Mouse (Mus musculus): Measurements from ENCODE around the gene Prkn. TPM values are rescaled to one million over a fixed set of nuclear protein-coding genes. Genes with fewer than 3 reads are reported as not detected.

Gene Prkn
- polyA plus RNA-seq, 2 experiments from 2014 or later = 0.32 TPM; not detected in 1

DNA sequence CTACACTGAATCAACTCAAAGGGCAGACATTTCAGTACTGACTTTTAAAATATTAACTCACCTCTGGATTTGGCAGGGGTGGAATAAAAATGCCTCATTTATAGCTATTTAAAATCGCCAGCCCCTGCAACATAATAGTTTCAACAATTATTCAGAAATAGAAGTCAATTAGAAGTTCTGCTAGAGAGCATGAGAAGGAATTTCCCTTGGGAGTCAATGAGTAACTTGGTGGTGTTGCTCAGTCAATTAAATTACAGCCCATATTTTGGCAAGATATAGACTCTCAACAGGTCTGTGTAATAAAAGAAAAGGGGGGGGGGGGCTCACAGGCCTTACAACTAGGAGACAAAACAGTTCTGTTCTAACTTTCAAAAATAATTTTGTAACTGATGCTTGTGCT lies 821.7 kb downstream of the Prkn start:
- no peak for ATAC-seq

- no peak for ATAC-seq
Measured at GRCm38 (mm10) chr17:11663437-11663836, 823.3 kb downstream of the Prkn start.

DNA sequence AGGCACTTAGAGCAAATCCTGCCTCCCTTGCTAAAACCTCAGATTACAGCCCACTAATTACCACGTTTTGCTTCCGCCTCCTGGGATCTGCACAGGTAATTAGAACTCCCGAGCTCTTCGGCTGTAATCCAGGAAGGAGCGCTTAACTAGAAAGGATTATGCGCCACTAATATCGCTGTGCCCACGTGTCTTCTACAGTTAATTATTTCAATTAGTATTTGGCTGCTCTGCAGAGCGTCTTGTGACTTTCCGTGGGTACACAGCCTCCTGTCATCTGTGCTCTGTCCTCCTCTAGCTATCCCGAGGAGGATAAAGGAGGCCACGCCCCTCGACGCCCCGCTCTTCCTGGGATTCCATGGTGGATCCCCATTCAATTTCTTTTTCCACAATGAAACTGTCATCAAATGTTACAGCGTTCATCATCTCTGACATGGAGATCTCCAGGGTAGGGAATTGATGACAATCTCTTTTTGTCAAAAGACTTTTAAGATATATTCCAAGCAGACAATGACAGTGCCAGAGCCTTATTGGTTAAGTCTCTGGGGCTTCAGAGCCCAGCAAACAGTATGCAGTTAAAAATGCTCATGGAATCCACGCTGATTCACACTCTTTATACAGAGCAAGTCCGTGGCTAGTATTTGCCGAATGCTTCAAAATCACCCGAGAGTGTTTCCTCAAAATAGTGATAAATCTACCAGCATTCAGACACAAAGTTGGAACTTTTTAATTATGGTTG lies 824.6 kb downstream of the Prkn start:
- no peak for ATAC-seq

GRCm38 (mm10) chr17:11679716-11680115 lies 839.5 kb downstream of the Prkn start:
- no peak for ATAC-seq

DNA sequence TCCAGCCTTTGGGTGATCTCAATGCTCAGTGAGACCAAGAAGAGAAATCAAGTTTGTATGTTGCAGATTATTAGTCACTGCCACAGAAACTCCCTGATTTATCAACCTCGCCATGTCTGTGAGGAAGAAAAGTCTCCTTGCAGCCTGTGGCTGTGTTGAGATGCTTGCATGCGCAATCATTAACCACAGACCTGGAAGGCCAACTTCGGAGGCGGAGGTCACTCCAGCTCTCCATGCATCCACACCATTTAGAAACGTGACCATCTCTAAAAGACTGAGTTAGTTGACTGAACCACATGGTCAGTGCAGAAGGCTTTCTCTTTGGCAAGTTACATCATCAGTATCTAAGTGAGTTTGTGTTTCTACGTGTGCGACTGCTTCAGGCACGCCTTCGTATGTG lies 840.3 kb downstream of the Prkn start:
- no peak for ATAC-seq

GRCm38 (mm10) chr17:11681825-11682372 lies 841.7 kb downstream of the Prkn start:
- ATAC-seq = no peak

DNA sequence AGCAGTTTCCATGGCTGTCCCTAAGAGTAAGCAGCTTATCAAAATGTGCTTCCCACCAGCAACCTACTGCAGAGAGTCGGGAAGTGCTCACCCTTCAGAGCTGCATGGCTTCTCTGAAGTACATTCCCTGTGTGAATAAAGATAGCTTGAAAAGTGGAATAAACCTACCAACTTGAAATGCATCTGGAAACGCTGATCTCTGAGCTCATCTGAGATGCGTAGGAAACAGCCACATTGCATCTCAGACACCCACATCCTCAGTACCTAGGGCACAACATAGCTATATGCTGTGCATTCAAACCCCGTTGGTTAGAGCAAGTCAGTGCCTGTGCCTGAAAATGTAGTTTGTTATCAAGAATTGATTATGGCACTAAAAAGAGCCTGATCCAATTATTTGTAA lies 864.8 kb downstream of the Prkn start:
- ATAC-seq = no peak

DNA sequence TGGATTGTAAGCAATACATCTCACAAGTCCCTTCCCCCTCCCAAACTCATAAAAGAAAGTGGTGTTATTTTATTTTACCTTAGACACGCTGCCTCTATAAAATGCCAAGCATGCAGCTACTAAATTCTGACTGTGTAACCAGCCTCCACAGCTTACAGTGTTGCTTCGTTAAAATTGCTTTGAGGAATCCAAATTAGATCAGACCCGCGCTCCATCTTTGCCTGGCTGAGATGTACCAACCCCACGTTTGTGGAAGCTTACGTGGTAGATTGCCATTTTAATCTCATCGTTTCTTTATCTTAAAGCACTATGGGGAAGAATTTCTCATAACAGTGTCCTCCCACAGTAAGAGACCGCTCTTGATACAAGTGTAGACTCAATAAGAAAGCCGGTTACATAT lies 865.6 kb downstream of the Prkn start:
- ATAC-seq = no peak

DNA sequence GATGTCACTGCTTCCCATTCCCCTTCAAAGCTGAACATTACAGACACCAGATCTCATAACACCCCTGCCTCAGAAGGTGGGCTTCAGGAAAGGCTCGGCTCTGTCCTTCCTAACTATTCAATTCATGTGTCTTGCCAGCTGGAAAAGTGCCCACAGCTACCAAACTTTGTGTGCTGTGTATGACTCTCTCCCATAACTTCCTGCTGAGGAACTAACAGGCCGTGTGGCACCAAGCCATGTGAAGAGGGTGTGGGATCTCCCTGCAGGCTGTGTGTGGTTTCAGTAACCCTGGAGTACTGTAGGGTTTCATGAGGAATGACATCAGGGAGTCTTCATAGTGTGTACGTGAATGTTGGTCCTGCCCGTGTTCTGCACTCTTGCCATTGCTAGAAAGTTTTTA lies 871.9 kb downstream of the Prkn start:
- ATAC-seq = no peak

GRCm38 (mm10) chr17:11719801-11720200 lies 879.6 kb downstream of the Prkn start:
- no peak for ATAC-seq

GRCm38 (mm10) chr17:11721906-11722305 lies 881.7 kb downstream of the Prkn start:
- no peak for ATAC-seq

DNA sequence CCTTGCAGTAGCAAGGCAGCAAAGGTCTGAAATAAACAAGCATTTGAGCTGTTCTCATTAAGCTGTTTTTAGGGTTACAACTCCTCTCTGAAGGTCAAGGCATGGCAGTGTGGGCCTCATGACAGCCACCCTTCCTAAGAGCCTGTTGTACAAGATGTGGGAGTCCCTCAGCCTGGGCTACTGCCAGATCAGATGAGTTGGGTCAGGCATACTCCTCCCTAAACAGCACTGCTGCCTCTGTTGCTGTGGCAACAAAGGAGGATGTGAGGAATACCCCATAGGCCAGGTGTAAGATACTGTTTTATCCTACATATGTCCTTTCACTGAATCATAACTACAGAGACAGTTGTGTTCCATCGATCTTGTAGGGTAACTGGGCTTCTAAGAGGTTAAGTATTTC lies 882.3 kb downstream of the Prkn start:
- no peak for ATAC-seq

DNA sequence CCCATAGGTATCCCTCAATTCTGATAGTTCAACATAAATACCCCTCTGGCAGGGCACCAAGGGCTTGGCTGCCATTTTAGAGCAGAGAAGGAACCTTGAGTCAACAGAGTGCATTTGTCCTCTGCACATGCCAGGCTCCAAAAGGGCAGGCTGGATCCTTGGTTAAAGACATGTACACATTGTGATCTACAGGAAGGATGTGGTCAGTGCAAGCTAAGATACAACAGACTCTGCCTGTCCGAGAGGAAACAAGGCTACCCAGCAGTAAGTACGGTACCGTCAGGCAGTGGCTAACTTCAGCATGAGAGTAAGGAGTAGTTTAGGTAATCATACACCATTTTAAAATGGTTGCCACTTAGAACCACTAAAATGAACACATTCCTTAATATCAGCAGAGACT lies 884.0 kb downstream of the Prkn start:
- no peak for ATAC-seq

- ATAC-seq = no peak
Measured at GRCm38 (mm10) chr17:11727101-11727500, 886.9 kb downstream of the Prkn start.

DNA sequence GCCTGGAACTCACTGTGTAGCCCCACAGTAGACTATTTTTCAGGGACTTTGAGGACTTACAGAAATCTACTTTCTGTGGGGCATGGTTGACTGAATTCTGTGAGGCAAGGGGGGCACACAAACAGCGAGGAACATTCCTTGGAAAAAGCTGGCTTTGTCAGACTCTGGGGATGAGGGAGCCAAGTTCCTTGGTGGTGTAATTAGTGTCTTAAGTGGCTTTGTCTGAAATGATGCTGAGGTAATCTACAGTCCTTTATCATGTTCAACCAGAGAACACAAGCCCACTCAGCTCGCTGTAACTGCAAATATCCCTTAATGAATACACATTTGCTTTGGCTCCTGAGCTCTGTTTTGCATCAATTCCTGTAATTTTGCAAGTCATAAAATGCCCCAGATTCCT lies 888.1 kb downstream of the Prkn start:
- ATAC-seq = no peak

GRCm38 (mm10) chr17:11730656-11731594 lies 890.7 kb downstream of the Prkn start:
- ATAC-seq = no peak

GRCm38 (mm10) chr17:11735158-11735877 lies 895.1 kb downstream of the Prkn start:
- no peak for ATAC-seq

DNA sequence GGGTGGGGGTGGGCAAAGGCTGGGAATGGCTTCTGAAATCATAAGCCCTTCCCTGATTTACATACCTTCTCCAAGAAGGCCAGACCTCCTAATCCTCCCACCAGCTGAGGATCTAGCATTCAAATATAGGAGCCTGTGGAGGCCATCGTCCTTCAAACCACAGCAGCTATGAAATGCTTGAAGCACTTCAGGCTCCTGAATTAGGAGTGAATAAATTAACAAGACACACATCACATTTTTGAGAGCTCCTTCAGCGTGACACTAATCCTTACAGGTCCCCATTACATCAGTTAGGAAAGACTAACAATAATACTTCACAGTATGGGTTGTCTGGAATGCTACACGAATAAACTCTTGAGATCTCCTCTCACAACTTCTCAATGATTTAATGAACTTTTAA lies 896.3 kb downstream of the Prkn start:
- ATAC-seq = no peak

- ATAC-seq = no peak
Measured at GRCm38 (mm10) chr17:11737905-11738304, 897.7 kb downstream of the Prkn start.

DNA sequence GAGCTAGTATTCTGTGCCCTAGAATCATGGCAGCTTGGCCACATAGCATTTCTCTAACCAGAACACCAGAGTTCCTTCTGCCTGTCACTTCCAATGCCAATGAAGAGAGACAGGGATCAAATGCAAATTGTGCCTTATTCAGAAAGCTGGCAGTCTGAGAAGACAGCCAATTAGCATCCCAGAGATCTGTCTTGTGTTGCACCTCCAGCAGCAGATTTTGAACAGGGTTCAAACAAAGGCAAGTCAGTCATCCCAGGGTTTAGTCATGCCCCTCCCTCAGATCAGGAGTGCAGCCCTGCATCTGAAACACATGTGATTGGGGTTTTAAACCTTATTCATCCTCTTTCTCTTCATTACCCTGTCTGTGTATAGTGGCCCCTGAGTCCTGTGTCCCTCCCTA lies 900.5 kb downstream of the Prkn start:
- ATAC-seq = no peak

DNA sequence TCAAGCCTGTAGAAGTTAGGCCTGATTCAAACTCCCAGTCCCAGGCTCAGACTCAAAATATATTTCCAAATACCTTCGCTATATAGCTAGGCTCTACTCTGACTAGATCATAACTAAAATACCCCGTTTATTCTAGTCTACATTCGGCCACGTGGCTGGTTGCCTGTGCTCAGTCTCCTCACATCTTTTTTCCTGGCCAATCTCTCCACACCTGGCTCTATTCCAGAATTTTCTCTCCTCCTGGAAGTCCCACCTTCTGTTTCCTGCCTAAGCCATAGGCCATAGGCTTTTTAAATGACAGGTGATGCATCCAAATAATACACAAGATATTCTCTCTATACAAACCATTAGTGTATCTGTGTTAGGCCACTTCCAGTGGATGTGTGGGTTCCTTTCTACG lies 901.0 kb downstream of the Prkn start:
- ATAC-seq = no peak

DNA sequence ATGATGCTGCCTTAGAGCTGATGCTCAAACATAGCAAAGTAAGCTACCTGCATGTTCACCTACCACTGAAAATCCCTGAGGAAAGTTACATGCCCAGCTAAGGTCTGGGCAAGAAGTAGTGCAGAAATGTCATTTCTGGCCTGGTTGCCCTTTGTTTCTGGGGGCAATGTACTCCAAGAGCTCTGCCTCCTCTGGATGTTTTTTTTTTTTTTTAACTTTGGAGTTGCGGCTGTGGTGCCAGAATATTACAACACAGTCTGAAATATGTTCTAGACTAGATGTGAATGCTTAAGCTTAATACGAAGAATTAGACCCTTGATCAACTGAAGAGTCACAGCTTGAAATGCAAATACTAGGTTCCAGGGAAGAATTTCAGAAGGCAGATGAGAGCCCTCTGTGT lies 911.1 kb downstream of the Prkn start:
- no peak for ATAC-seq

DNA sequence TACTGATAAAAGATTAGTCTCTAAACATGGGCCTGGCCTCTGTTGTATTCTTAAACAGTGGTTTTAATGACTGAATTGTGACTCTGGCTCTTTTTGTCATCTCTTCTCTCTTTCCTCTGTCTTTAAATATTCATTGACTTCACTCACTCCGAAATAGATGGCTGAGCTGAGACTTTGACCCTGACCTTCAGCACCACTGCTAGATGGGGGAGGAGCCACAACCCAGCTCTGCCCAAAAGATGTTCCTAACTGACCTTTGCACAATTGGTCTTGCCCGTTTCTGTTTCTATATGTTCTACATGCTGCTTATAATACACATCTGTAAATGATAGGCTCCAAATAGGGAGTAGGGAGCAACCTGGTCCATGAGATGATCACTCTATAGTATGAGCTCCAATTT lies 912.5 kb downstream of the Prkn start:
- no peak for ATAC-seq
